Mouse (Mus musculus) heart, adult 18-20 months (tissue): Measurements from ENCODE around the gene Tada3. TPM values are rescaled to one million over a fixed set of nuclear protein-coding genes. Genes with fewer than 3 reads are reported as not detected.

Source experiments
- DNase-seq, 2 experiments: peaks; one replicate each; pipeline ENCODE4 v3.0.0; 2021 to 2022; ENCODE audit warnings: mixed read lengths in 1 of 2
- long read RNA-seq, 2 experiments: library from polyadenylated mRNA; stranded (forward); transcript quantifications; one replicate each; pipeline ENCODE4 v2.0.0; 2021
- total RNA-seq, 2 experiments: library from RNA; stranded (reverse); gene quantifications; 2 replicates each; pipeline ENCODE4 v1.2.3; 2021

Gene Tada3
- total RNA-seq, result 10 to 100 TPM; 24.9 to 28.1 TPM
- long read RNA-seq, experiment 1, partial matches to known transcripts, result 3 of 23 reads
- long read RNA-seq, experiment 1, other reads (novel, unspliced or antisense), result 17 of 23 reads
- long read RNA-seq, experiment 2, partial matches to known transcripts, result 1 of 16 reads
- long read RNA-seq, experiment 2, other reads (novel, unspliced or antisense), result 13 of 16 reads

- peak; percentile 95 for DNase-seq
Observed at GRCm38 (mm10) chr6:113377496-113378385, at the start of gene Tada3, which contains the start of gene Arpc4. Gene Tada3, minus strand, starts transcription at chr6:113377883. Gene Arpc4, plus strand, starts transcription at chr6:113378115.

GRCm38 (mm10) chr6:113427397-113427796 is 49.7 kb upstream of the Tada3 start:
- DNase-seq, result no peak

- no peak for DNase-seq
Observed at GRCm38 (mm10) chr6:113426696-113427095, 49.0 kb upstream of the Tada3 start.

- peak in 1 of 2 experiments; percentile 14 for DNase-seq
Observed at GRCm38 (mm10) chr6:113424187-113424586, 46.5 kb upstream of the Tada3 start.

GRCm38 (mm10) chr6:113423000-113423399 is 45.3 kb upstream of the Tada3 start:
- no peak for DNase-seq

- peak; percentile 99 to 100 for DNase-seq
Observed at GRCm38 (mm10) chr6:113419199-113419587, 41.5 kb upstream of the Tada3 start, which contains the start of gene Rpusd3. Gene Rpusd3, minus strand, starts transcription at chr6:113419340.

- DNase-seq, result no peak
Observed at GRCm38 (mm10) chr6:113418441-113419198, 40.9 kb upstream of the Tada3 start.

GRCm38 (mm10) chr6:113416416-113416815 is 38.7 kb upstream of the Tada3 start:
- DNase-seq, result no peak

GRCm38 (mm10) chr6:113410001-113410400 is 32.3 kb upstream of the Tada3 start:
- DNase-seq, result no peak

GRCm38 (mm10) chr6:113406683-113407082 is 29.0 kb upstream of the Tada3 start:
- DNase-seq, result no peak

- DNase-seq, result no peak
Observed at GRCm38 (mm10) chr6:113405483-113405882, 27.8 kb upstream of the Tada3 start.

GRCm38 (mm10) chr6:113404649-113405448 is 27.2 kb upstream of the Tada3 start:
- DNase-seq, result peak in 1 of 2 experiments; percentile 27

- peak in 1 of 2 experiments; percentile 63 for DNase-seq
Observed at GRCm38 (mm10) chr6:113402094-113402493, 24.4 kb upstream of the Tada3 start.

GRCm38 (mm10) chr6:113396270-113397030 is 18.8 kb upstream of the Tada3 start:
- DNase-seq, result no peak

GRCm38 (mm10) chr6:113395501-113395900 is 17.8 kb upstream of the Tada3 start:
- no peak for DNase-seq

- DNase-seq, result no peak
Observed at GRCm38 (mm10) chr6:113394811-113395210, 17.1 kb upstream of the Tada3 start.

- peak in 1 of 2 experiments; percentile 16 for DNase-seq
Observed at GRCm38 (mm10) chr6:113393951-113394350, 16.3 kb upstream of the Tada3 start.

GRCm38 (mm10) chr6:113392387-113393071 is 14.8 kb upstream of the Tada3 start:
- peak; percentile 38 to 45 for DNase-seq

GRCm38 (mm10) chr6:113392015-113392386 is 14.3 kb upstream of the Tada3 start:
- no peak for DNase-seq

- no peak for DNase-seq
Observed at GRCm38 (mm10) chr6:113390715-113391114, 13.0 kb upstream of the Tada3 start.
